Mouse (Mus musculus): ENCODE results near the gene Tas2r126. TPM values are rescaled to one million over a fixed set of nuclear protein-coding genes. Genes with fewer than 3 reads are reported as not detected.

Gene Tas2r126
- total RNA-seq, 2 experiments from 2014 or later: 0.47 TPM; not detected in 1

DNA sequence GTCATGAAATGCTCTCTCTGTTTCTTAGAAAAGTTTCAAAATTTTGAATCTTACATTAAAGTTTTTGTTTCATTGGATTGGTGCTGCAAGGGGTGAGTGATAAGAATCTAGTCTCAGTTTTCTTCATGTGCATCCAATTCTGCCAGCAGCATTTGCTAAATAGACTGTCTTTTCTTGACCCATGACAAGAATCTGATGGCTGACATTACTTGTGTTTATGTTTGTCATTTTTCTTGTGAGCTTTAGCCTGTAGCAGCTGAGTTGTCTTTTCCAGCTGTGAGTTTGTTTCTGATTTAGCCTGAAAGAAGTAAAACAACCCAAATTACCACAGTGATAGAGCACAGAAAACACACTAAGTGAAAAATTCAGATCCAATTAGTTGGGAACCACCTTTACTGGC, 50.3 kb downstream of the Tas2r126 start:
- no peak for ATAC-seq (ENCODE audit: poor library complexity, severe bottlenecking)

Other genes with a start within 250 kb of the Tas2r126 start
- not detected in 2 replicates for gene Tas2r144, start 219.2 kb upstream of the Tas2r126 start, total RNA-seq (2015)
- not detected in 2 replicates for gene Tas2r144, start 219.2 kb upstream of the Tas2r126 start, total RNA-seq (2017)
- gene Gstk1, start 188.6 kb upstream of the Tas2r126 start, total RNA-seq (2015): 15.4 and 18.6 TPM in 2 replicates
- 6.7 and 9.4 TPM in 2 replicates for gene Gstk1, start 188.6 kb upstream of the Tas2r126 start, total RNA-seq (2017)
- gene Tmem139, start 172.6 kb upstream of the Tas2r126 start, total RNA-seq (2015): not detected in 2 replicates
- gene Tmem139, start 172.6 kb upstream of the Tas2r126 start, total RNA-seq (2017): not detected in 2 replicates
- 62.1 and 65.9 TPM in 2 replicates for gene Casp2, start 169.6 kb upstream of the Tas2r126 start, total RNA-seq (2015)
- 49.2 and 53.5 TPM in 2 replicates for gene Casp2, start 169.6 kb upstream of the Tas2r126 start, total RNA-seq (2017)
- 1.5 TPM in 1 of 2 replicates, not detected in the other for gene Clcn1, start 147.8 kb upstream of the Tas2r126 start, total RNA-seq (2015)
- not detected in 2 replicates for gene Clcn1, start 147.8 kb upstream of the Tas2r126 start, total RNA-seq (2017)
- not detected in 2 replicates for gene Fam131b, start 109.9 kb upstream of the Tas2r126 start, total RNA-seq (2015)
- gene Fam131b, start 109.9 kb upstream of the Tas2r126 start, total RNA-seq (2017): not detected in 2 replicates
- 411 and 420 TPM in 2 replicates for gene Zyx, start 84.9 kb upstream of the Tas2r126 start, total RNA-seq (2015)
- 117 and 131 TPM in 2 replicates for gene Zyx, start 84.9 kb upstream of the Tas2r126 start, total RNA-seq (2017)
- gene Epha1, start 61.3 kb upstream of the Tas2r126 start, total RNA-seq (2015): not detected in 2 replicates
- gene Epha1, start 61.3 kb upstream of the Tas2r126 start, total RNA-seq (2017): not detected in 2 replicates
- 0.39 and 1.6 TPM in 2 replicates for gene Tas2r143, start 34.3 kb upstream of the Tas2r126 start, total RNA-seq (2015)
- 1.5 TPM in 1 of 2 replicates, not detected in the other for gene Tas2r143, start 34.3 kb upstream of the Tas2r126 start, total RNA-seq (2017)
- 0.25 and 0.59 TPM in 2 replicates for gene Tas2r135, start 29.1 kb upstream of the Tas2r126 start, total RNA-seq (2015)
- gene Tas2r135, start 29.1 kb upstream of the Tas2r126 start, total RNA-seq (2017): not detected in 2 replicates
- not detected in 2 replicates for gene Olfr458, start 30.7 kb downstream of the Tas2r126 start, total RNA-seq (2015)
- gene Olfr458, start 30.7 kb downstream of the Tas2r126 start, total RNA-seq (2017): not detected in 2 replicates
- gene Olfr457, start 41.8 kb downstream of the Tas2r126 start, total RNA-seq (2015): not detected in 2 replicates
- gene Olfr457, start 41.8 kb downstream of the Tas2r126 start, total RNA-seq (2017): 0.04 TPM in 1 of 2 replicates, not detected in the other
- gene Olfr456, start 52.7 kb downstream of the Tas2r126 start, total RNA-seq (2015): not detected in 2 replicates
- gene Olfr456, start 52.7 kb downstream of the Tas2r126 start, total RNA-seq (2017): not detected in 2 replicates
- gene Olfr455, start 113.1 kb downstream of the Tas2r126 start, total RNA-seq (2015): not detected in 2 replicates
- not detected in 2 replicates for gene Olfr455, start 113.1 kb downstream of the Tas2r126 start, total RNA-seq (2017)
- gene Tcaf3, start 163.2 kb downstream of the Tas2r126 start, total RNA-seq (2015): not detected in 2 replicates
- not detected in 2 replicates for gene Tcaf3, start 163.2 kb downstream of the Tas2r126 start, total RNA-seq (2017)
- gene Tcaf2, start 210.7 kb downstream of the Tas2r126 start, total RNA-seq (2015): not detected in 2 replicates
- gene Tcaf2, start 210.7 kb downstream of the Tas2r126 start, total RNA-seq (2017): 0.22 TPM in 1 of 2 replicates, not detected in the other

Measured in megakaryocyte, adult 5-6 weeks (primary cell).